Mouse (Mus musculus) mesoderm, embryonic 11.5 days (tissue): ENCODE results near the gene Trrap.

Source experiments
- DNase-seq: peaks from one replicate; pipeline ENCODE4 v3.0.0-alpha.2; 2012; ENCODE audit warnings: low read depth, low spot score

The Trrap gene

GRCm38 (mm10) chr5:144871775-144872174, 104.2 kb downstream of the Trrap start:
- DNase-seq: peak; percentile 15

DNA sequence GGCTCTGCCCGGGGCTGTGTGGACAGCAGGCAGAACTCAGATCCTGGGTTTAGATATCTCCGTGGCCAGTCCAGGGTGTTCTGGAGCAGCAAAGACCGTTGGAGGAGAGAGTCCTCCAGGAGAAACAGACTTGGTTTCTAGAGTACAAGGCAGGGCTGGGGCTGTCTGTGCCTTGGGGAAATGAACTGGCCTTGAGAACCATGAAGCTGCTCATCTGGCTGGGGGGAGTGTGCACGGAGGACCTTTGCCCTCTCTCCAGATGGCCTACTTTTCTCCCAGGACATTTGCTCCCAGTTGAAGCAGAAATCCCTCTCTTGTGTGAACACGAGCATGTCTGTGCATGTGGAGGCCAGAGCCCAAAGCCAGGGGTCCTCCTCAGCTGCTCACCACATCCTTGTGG, 104.8 kb downstream of the Trrap start:
- DNase-seq: peak; percentile 38

DNA sequence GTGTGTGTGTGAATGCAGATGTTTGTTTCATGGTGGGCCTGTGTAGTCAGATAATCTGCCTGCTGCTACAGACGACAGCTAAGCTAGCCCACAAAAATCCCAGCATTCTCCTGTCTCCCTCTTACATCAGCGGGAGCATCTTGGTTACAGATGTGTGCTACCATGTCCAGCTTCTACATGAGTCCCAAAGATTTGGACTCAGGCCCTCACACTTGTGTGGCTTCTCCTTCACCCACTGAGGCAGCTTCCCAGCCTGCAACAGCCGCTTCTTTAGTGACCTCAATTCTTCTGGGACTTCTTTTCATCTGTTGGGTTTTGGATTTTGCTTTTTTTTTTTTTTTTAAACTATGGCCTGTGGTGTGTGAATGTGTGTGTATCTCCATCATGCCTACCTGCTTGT, 105.3 kb downstream of the Trrap start:
- DNase-seq: no peak

- no peak for DNase-seq
Measured at GRCm38 (mm10) chr5:144875227-144875626, 107.7 kb downstream of the Trrap start.

DNA sequence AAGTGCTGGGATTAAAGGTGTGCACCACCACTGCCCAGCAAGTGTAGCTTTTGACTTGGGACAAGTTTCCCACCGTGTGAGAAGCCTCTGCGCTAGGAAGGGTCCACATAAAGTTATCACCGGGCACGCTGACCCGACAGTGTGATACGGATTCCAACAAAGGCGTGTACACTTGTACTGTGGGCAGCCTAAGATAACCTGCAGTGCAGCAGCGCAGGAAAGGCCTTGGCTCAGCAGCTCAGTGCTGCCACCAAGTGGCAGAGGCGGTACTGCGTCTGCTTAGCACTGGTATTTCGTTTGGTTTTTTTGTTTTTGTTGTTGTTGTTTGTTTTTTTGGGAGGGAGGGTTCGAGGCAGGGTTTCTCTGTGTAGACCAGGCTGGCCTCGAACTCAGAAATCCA, 108.4 kb downstream of the Trrap start:
- DNase-seq: peak; percentile 73

DNA sequence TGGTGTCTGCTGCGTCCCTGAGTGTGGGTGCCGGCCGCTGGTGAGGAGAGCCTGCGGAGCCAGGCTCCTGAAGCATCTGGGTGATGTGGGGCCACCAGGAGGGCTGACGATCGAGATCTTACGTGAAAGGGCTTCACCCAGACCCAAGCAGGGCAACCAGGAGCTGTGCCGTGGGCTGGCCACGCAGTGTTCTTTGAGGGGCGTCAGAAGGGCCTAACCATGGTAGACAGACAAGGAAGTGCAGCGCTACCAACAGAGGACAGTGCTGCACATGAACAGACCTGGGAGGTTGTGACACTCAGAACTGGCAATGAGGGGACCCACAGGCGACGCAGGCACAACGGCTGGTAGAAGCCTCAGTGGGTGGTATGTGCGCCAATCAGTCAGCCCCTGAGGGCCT, 109.5 kb downstream of the Trrap start:
- DNase-seq: no peak

GRCm38 (mm10) chr5:144881670-144882399, 114.3 kb downstream of the Trrap start:
- no peak for DNase-seq

DNA sequence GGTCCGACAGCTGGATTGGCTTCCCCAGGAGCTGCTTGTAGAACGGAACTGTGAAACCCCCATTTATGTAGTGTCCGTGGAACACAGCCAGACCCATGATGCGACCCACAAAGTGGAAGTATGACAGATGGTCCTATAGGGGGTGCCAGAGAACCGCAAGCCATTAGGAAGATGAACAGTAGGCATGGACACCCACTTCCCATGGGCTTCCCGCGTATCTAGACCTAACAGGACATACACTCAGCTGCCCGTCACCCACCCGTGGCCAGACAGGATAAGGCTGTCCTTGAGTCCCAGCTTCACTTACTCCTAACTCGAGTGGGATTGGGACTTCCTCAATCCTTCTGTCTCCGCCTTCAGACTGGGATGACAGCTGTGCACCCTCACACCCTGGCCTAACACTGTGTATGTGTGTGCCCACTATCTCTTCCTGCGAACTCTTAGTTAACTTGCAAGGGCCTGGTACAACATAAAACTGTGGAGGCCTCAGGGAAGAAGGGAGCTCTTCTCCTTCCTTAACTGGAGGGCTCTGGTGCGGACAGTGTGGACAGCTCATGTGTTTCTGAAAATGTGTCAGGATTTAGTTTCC, 117.2 kb downstream of the Trrap start:
- no peak for DNase-seq

DNA sequence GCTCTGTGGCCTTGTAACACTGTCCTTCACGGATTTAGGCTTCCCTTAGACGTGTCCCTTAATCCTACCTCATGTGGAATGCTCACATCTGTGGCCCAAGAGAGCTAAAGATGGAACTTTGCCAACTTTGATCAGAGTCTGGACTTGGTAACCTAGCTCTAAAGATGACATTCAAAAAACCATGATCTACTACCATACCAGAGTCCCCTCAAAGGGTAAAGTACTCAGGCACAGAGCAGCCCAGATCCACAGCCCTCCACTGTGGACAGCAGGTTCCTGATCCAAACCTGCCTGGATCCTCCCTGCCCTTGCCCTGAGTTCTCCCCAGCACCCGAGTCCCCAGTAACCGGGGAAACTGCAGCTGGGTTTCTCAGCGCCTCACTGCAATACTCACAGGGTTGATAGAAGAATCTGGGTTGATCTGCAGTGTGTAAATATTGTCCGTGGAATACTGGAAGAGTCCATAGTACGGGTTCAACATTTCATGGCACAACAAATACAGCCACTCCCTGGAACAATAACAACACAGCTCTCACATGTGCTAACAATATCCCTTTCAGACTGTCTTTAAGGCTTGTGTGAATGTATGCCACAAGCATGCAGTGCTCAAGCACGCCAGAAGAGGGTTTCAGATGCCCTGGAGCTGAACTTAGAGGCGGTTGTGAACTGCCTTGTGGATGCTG, 118.6 kb downstream of the Trrap start:
- no peak for DNase-seq

- DNase-seq: no peak
Measured at GRCm38 (mm10) chr5:144891276-144891675, 123.7 kb downstream of the Trrap start.

- DNase-seq: peak; percentile 32
Measured at GRCm38 (mm10) chr5:144897881-144898280, 130.3 kb downstream of the Trrap start.

DNA sequence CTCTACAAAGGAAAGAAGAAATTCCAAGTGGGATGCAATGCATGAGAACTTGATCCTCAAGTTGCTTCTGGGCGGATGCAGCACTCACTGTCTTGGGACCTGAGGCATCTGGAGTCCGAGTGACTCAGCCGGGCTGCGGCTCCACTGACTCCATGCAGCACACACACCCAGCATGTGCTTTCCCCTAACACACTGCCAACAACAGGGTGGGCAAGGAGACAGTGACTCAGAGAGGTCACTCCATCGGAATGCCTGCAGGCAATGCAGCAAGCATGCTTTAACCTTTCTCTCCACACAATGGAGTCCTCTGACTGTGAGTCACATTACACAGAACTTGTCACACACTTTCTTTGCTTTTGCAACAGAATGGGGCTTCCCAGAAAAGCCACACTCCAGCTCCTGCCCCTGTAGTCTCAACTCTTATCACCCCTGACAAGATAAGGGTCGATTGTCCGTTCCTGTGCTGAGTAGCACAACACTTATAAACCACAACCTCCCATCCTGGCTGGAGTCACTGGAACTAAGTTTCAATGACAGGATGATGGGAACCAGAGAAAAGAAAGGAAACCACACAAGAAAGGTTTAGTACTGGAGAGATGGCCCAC, 131.0 kb downstream of the Trrap start:
- no peak for DNase-seq

DNA sequence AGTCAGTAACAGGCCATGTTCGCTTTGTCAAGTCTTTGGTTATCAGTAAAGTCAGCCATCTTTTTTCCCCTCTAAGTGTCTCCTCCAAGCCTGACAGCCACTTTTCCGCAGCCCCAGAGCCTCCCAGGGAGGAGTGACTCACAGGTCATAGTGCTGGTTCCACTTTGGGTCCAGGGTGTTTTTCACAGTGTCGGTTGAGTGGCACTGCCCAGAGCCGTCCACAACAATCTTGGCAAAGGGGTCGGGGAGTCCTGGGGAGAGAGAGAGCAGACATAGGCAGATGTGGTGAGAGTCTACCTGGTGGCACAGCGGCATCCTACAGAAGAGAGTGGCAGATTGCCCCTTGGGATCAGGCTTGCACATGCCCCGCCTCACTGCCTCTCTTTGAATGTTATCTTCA, 133.5 kb downstream of the Trrap start:
- no peak for DNase-seq

DNA sequence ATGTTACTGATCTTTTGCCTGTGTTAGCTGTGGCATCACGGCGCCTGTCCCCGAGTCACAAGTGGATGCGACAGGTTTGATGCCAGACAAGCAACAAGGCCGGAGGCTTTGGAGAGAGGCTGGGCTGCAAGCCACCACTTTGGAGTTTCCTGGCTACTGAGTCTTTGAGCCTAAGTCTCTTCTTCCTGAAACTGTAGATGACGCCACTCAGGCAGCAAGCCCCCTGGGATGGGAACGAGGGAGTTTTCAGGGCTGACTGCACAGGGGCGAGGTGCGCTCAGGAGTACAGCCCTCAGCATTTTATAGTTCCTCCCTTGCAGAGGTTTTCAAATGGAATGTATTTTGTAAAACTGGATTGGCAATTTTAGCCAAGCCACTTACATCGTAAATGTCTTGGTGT, 134.3 kb downstream of the Trrap start:
- no peak for DNase-seq

GRCm38 (mm10) chr5:144904356-144905134, 137.0 kb downstream of the Trrap start:
- no peak for DNase-seq

DNA sequence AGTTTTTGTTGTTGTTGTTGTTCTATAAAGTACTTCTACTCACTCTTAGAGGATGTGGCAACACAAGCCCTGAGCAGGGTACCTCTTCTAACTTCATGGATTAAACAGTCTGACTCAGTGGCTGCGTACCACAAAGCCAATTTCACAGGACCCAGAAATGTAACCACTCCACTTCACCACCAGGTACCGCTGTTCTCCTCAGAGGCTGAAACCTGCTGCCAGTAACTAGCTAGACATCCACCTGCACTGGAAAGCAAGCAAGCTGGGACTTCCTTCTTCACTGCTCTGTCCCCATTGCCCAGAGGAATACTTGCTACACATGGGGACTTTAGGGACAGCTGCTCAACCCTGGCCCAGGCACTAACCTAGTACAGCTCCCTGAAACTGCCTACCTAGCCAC, 140.1 kb downstream of the Trrap start:
- no peak for DNase-seq
